Mouse (Mus musculus) ovary, postnatal 10 days (tissue): ENCODE measurements around the gene Olfr178.

Source experiments
- DNase-seq: peaks from one replicate; pipeline ENCODE4 v3.0.0; 2022; ENCODE audit warnings: low spot score

Olfr178 gene

DNA sequence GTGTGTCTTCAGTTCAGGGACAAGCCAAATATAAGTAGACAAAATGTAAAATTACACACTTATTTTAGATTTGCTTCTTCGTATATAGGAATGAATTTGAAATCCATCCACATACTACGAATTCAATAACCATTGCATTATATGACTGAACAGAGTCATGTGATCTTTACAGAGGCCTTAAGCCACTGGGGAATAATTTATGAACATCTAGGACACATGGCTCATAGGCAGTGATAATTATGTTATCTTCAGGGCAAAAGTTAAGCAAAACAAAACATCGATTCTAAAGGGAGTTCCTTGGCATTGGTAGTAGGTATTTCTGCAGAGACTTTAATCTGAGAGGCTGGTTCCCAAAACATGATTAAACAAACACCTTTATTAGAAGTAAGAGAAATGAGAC, at the start of gene Olfr178:
Gene Olfr178, minus strand, starts transcription at position 101 of the 400 bp plus-strand sequence.
- no peak for DNase-seq

GRCm38 (mm10) chr16:58929292-58929691, 37.4 kb upstream of the Olfr178 start, which contains the start of gene Olfr180:
Olfr180 (minus strand) TSS chr16:58929392.
- DNase-seq = no peak

DNA sequence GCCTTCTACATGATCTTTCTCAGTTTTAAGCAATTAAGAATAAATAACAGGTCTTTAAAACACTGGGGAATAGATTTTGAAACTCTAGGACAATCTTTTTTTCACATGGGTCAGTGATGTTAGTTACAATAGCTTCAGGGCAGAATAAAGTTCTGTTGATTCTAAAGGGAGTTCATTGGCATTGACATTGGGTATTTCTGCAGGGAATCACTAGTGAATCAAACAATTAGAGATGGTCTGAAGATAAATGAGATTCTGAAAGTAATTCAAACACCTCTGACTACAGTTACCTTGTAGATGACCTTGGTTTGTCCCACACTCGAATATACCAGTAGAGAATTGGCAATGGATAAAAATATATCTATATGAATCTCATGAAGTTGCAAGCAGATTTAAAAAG, 36.8 kb upstream of the Olfr178 start, which contains the start of gene Olfr181:
Gene Olfr181, minus strand, starts transcription at position 101 of the 400 bp plus-strand sequence.
- DNase-seq = no peak

DNA sequence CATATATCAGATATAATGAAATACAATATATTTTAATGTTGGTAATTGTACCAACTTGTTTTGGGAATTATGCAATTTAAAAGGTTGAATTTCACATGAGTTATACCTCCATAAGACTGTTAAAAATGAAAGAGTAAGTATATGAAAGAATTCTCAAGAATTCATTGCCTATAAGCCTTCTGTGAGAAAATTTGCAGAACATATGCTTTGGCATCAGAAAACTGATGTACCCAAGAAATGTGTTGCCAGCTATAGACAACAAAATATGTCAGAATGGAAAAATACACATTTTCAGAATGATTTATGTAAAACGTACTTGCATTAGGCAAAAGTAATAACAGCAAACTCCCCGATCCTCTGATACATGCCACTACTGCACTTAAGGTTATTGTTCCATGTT, 7.4 kb downstream of the Olfr178 start:
- DNase-seq = no peak

GRCm38 (mm10) chr16:58874668-58875067, 17.2 kb downstream of the Olfr178 start, which contains the start of gene Olfr177:
Olfr177 (minus strand) TSS chr16:58874768.
- no peak for DNase-seq

DNA sequence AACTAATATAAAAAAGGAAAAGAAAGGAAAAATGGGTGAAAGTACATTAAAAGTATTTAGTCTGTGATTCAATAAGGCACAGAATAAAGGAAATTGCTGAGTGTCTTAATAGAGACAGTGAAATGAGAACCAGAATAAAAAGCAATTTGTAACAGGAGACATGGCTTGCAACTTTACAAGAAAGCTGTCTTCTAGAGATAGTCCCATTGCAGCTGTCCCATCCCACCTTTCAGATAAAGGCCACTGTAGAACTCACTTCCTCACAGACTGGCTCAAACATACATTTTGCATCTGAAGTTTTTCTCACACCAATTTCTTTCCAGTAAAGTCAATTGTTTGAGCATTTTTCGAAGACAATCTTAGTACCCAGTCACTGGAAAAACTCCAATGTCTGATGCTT, 30.4 kb downstream of the Olfr178 start:
- DNase-seq = no peak

DNA sequence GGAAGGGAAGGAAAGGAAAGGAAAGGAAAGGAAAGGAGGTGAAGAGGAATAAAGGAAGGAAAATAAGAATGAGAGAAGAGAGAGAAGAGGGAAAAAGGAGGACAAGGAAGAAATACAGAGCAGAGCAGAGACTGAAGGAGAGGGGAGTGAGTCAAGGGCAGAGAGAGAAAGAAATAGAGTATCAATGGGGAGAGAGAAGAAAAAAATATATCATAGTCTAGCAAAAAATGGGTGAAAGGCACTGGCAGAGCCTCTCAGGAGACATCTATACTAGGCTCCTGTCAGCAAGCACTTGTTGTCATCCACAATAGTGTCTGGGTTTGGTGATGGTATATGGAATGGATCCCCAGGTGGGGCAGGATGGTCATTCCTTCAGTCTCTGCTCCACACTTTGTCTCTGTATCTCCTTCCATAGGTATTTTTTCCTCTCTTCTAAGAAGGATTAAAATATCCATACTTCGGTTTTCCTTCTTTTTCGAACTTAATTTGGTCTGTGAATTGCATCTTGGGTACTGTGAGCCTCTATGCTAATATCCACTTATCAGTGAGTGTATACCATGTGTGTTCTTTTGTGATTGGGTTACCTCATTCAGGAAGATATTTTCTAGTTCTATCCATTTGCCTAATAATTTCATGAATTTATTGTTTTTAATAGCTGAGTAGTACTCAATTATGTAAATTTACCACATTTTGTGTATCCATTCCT, 31.7 kb downstream of the Olfr178 start:
- DNase-seq = no peak
